Mouse (Mus musculus): ENCODE results near the gene Map4k3.

GRCm38 (mm10) chr17:80686066-80686465 lies 42.2 kb downstream of the Map4k3 start:
- TF ChIP-seq CTCF (IDR thresholded peaks at IDR 0.05; ENCODE audit: low read depth) = no peak
- no peak for TF ChIP-seq EP300 (IDR thresholded peaks at IDR 0.05; ENCODE audit: low read depth)

All from liver, postnatal 0 days (tissue).